Mouse (Mus musculus) adrenal gland, postnatal 25 days (tissue): ENCODE data around the gene Gm614. TPM values are rescaled to one million over a fixed set of nuclear protein-coding genes. Genes with fewer than 3 reads are reported as not detected.

Experiments used
- DNase-seq: peaks from one replicate; pipeline ENCODE4 v3.0.0; 2021; ENCODE audit warnings: mixed read lengths
- total RNA-seq: library from RNA; stranded (reverse); gene quantifications from 2 replicates; pipeline ENCODE4 v1.2.3, GENCODE M21; 2021

Gm614 gene
- total RNA-seq, 1 experiment from 2014 or later: not detected

- DNase-seq: no peak
Observed at GRCm38 (mm10) chrX:101256603-101257002, 7.2 kb downstream of the Gm614 start.

- DNase-seq: no peak
Observed at GRCm38 (mm10) chrX:101254740-101255139, 9.1 kb downstream of the Gm614 start.

GRCm38 (mm10) chrX:101253952-101254729 lies 9.7 kb downstream of the Gm614 start, which contains the start of gene Foxo4:
Gene Foxo4, plus strand, starts transcription at chrX:101254528.
- peak; percentile 83 for DNase-seq

- DNase-seq: no peak
Observed at GRCm38 (mm10) chrX:101245011-101245410, 18.8 kb downstream of the Gm614 start.

GRCm38 (mm10) chrX:101222796-101223162 lies 41.0 kb downstream of the Gm614 start:
- DNase-seq: no peak

- peak; percentile 77 for DNase-seq
Observed at GRCm38 (mm10) chrX:101221834-101222795, 41.7 kb downstream of the Gm614 start, which contains the start of gene Snx12. Gene Snx12, minus strand, starts transcription at chrX:101222563.

Other genes with a start within 250 kb of the Gm614 start
- gene Tex11, start 204.3 kb downstream of the Gm614 start, total RNA-seq: not detected in 2 replicates
- gene Slc7a3, start 178.0 kb downstream of the Gm614 start, total RNA-seq: 0.58 TPM in 1 of 2 replicates, not detected in the other
- 35.7 and 52.4 TPM in 2 replicates for gene Snx12, start 41.4 kb downstream of the Gm614 start, total RNA-seq
- 28.5 and 40.7 TPM in 2 replicates for gene Foxo4, start 9.5 kb downstream of the Gm614 start, total RNA-seq
- gene Il2rg, start 4.3 kb upstream of the Gm614 start, total RNA-seq: 8.3 and 9.7 TPM in 2 replicates
- not detected in 2 replicates for gene Gm20489, start 5.0 kb upstream of the Gm614 start, total RNA-seq
- gene Med12, start 10.0 kb upstream of the Gm614 start, total RNA-seq: 42.3 and 51.4 TPM in 2 replicates
- 13.5 and 15.0 TPM in 2 replicates for gene Nlgn3, start 35.2 kb upstream of the Gm614 start, total RNA-seq
- gene Gjb1, start 112.4 kb upstream of the Gm614 start, total RNA-seq: 8.5 TPM in 1 of 2 replicates, not detected in the other
- 77.9 and 131 TPM in 2 replicates for gene Zmym3, start 156.9 kb upstream of the Gm614 start, total RNA-seq
- gene Nono, start 165.3 kb upstream of the Gm614 start, total RNA-seq: 218 and 222 TPM in 2 replicates
- 0.94 and 1.2 TPM in 2 replicates for gene Itgb1bp2, start 185.1 kb upstream of the Gm614 start, total RNA-seq